Mouse (Mus musculus): ENCODE measurements at regions not wholly inside any gene's neighbourhood (a gene's known extent, or its start where the extent isn't known, plus 50 kb on each side); places are given as distances from the start of the nearest gene placed in this dataset.

GRCm38 (mm10) chr13:43967516-43967915 is 182.9 kb downstream of the Cd83 start:
- no peak for DNase-seq (ENCODE audit: low read depth, low spot score)

- DNase-seq (ENCODE audit: low read depth, low spot score), result no peak
These were observed 188.3 kb downstream of the Cd83 start for GRCm38 (mm10) chr13:43972906-43973305.

GRCm38 (mm10) chr13:43975281-43975680 is 190.7 kb downstream of the Cd83 start:
- DNase-seq (ENCODE audit: low read depth, low spot score), result no peak

GRCm38 (mm10) chr13:43975801-43976200 is 191.2 kb downstream of the Cd83 start:
- no peak for DNase-seq (ENCODE audit: low read depth, low spot score)

- DNase-seq (ENCODE audit: low read depth, low spot score), result no peak
These were observed 192.1 kb downstream of the Cd83 start for GRCm38 (mm10) chr13:43976676-43977075.

- DNase-seq (ENCODE audit: low read depth, low spot score), result no peak
These were observed 202.8 kb downstream of the Cd83 start for GRCm38 (mm10) chr13:43987338-43987737.

- DNase-seq (ENCODE audit: low read depth, low spot score), result no peak
These were observed 203.8 kb downstream of the Cd83 start for GRCm38 (mm10) chr13:43988421-43988820.

GRCm38 (mm10) chr13:43990281-43991101 is 205.9 kb downstream of the Cd83 start:
- no peak for DNase-seq (ENCODE audit: low read depth, low spot score)

GRCm38 (mm10) chr13:43991774-43992173 is 207.2 kb downstream of the Cd83 start:
- DNase-seq (ENCODE audit: low read depth, low spot score), result no peak

GRCm38 (mm10) chr13:43992968-43993367 is 208.4 kb downstream of the Cd83 start:
- no peak for DNase-seq (ENCODE audit: low read depth, low spot score)

GRCm38 (mm10) chr13:43994361-43994760 is 209.8 kb downstream of the Cd83 start:
- DNase-seq (ENCODE audit: low read depth, low spot score), result no peak

GRCm38 (mm10) chr13:43995623-43996022 is 211.0 kb downstream of the Cd83 start:
- DNase-seq (ENCODE audit: low read depth, low spot score), result no peak

- no peak for DNase-seq (ENCODE audit: low read depth, low spot score)
These were observed 217.4 kb downstream of the Cd83 start for GRCm38 (mm10) chr13:44001861-44002545.

GRCm38 (mm10) chr13:44012868-44013267 is 228.3 kb downstream of the Cd83 start:
- no peak for DNase-seq (ENCODE audit: low read depth, low spot score)

- no peak for DNase-seq (ENCODE audit: low read depth, low spot score)
These were observed 234.1 kb downstream of the Cd83 start for GRCm38 (mm10) chr13:44018489-44019303.

GRCm38 (mm10) chr13:44019304-44019583 is 234.7 kb downstream of the Cd83 start:
- no peak for DNase-seq (ENCODE audit: low read depth, low spot score)

GRCm38 (mm10) chr13:44020851-44021250 is 236.3 kb downstream of the Cd83 start:
- no peak for DNase-seq (ENCODE audit: low read depth, low spot score)

- DNase-seq (ENCODE audit: low read depth, low spot score), result no peak
These were observed 237.5 kb downstream of the Cd83 start for GRCm38 (mm10) chr13:44022106-44022505.

- DNase-seq (ENCODE audit: low read depth, low spot score), result no peak
These were observed 240.0 kb downstream of the Cd83 start for GRCm38 (mm10) chr13:44024612-44025011.

GRCm38 (mm10) chr13:44026321-44027255 is 242.0 kb downstream of the Cd83 start:
- no peak for DNase-seq (ENCODE audit: low read depth, low spot score)

GRCm38 (mm10) chr13:44028081-44028480 is 243.5 kb downstream of the Cd83 start:
- DNase-seq (ENCODE audit: low read depth, low spot score), result no peak

Measured in CD4-positive, CD25-positive, alpha-beta regulatory T cell, adult 2 months (primary cell).